Mouse (Mus musculus) bone marrow, adult 2 months (tissue): Measurements from ENCODE around the gene Rabgap1l.

ENCODE experiments used
- CTCF ChIP-seq: fragments of 200-500 bp; IDR thresholded peaks from 2 replicates; pipeline ENCODE4 v1.5.1; 2011; ENCODE audit warnings: low read length, control low read depth; ENCODE audit not compliant: control insufficient read depth, insufficient read depth
- POLR2A ChIP-seq: fragments of 200-500 bp; IDR thresholded peaks from 2 replicates; pipeline ENCODE4 v1.6.1; 2011; ENCODE audit warnings: low read depth, mild to moderate bottlenecking, control low read depth, low read length, borderline replicate concordance; ENCODE audit not compliant: control insufficient read depth

DNA sequence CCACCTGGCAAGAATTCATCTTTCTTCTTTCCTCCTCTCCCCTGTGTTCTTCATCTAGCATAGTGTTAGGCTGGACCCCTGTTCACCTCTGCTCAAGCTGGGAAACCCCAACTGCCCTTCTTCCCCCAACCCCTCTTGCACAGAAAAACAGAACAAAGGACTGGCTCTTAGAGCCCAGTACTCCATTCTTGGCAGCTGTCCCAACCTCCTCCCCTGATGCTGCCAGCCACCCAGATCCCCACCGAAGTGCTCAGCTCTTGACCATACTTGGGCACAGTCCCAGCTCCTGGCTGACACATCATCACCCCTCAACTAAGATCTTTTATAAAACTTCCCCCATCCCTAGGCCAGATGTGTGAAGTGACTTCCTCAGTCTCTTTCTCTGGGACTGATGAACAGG is 422.5 kb downstream of the Rabgap1l start:
- TF ChIP-seq POLR2A (no peak), CTCF (no peak)
